Mouse (Mus musculus): ENCODE data around the gene Sorcs2.

Sorcs2 gene

DNA sequence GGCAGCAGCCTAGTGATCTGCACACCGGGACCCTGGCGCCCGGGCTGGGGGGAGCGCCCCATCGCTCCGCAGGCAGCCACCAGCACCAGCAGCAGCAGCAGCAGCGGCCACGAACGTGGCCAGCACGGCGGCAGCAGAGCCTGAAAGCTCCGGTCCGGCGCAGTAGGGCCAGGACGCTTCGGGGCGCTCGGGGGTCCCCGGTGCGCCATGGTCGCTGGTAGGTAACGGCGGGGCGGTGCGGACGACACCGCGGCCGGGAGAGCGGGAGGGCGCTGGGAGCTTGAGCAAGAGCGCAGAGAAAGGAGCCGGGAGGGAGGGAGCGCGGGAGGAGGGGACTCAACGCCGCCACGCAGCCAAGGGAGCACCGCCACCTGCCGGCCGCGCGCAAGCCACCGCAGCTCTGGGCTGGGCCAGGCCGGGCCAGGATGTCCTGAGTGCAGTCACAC lies at the start of gene Sorcs2:
Gene Sorcs2 (minus strand): TSS at position 303 of the 446 bp plus-strand sequence.
- peak; percentile 82 to 86 for DNase-seq (ENCODE audit: low spot score in 2 of 2)

DNA sequence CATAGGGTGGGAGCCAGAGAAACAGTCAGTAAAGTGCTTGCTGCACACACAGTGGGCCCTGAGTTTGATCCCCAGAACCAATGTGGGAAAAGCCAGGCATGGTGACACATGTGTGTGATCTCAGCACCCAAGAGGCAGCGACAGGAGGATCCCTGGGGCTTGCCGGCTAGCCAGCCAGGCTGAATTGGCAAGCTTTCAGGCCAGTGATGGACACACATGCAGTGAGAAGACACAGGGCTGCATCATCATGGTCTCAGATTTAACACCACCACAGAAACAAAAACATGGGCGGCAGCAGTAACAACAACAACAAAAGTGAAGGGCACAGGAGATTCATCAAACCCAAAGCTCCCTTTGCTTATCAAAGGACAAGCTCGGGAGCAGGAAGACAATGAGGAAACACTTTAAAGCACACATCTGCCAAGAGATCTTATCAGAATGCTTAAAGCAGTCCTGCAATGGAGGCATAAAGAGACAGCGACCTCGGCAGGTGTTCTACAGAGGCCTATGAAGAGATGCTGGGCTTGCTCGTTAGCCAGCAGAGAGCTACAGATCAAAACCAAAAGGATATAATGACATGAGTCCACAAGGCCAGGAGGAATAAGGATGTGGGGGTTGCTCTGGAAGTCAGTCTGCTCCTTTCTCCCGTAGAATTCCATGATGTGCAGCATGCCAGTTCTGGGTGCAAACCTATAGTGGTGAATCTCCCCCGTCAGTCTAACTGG lies 48.4 kb upstream of the Sorcs2 start:
- no peak for DNase-seq (ENCODE audit: low spot score in 2 of 2)

GRCm38 (mm10) chr5:36445028-36445427 lies 47.1 kb upstream of the Sorcs2 start:
- DNase-seq (ENCODE audit: low spot score in 2 of 2) = no peak

DNA sequence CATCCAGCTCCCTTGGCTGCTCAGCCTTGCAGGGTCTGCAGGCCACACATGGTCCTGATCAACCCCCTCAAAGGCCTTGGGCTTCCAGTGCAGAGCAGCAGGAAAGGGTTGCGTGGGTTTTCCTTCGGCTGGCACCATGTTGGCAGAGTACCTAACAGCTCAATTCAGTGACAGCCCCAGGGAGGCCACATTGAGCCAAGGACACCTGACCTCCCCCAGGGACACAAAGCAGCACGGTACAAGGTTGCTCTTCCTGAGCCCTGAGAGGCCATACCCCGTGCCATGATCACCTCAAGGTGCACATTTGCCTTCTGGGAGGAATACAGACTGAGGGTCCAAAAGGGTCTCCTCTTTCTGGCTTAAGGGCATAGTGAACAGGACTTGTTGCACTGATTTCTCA lies 46.7 kb upstream of the Sorcs2 start:
- no peak for DNase-seq (ENCODE audit: low spot score in 2 of 2)

- DNase-seq (ENCODE audit: low spot score in 2 of 2) = no peak
These were observed 42.8 kb upstream of the Sorcs2 start for GRCm38 (mm10) chr5:36440741-36441140.

GRCm38 (mm10) chr5:36436858-36437257 lies 38.9 kb upstream of the Sorcs2 start:
- no peak for DNase-seq (ENCODE audit: low spot score in 2 of 2)

DNA sequence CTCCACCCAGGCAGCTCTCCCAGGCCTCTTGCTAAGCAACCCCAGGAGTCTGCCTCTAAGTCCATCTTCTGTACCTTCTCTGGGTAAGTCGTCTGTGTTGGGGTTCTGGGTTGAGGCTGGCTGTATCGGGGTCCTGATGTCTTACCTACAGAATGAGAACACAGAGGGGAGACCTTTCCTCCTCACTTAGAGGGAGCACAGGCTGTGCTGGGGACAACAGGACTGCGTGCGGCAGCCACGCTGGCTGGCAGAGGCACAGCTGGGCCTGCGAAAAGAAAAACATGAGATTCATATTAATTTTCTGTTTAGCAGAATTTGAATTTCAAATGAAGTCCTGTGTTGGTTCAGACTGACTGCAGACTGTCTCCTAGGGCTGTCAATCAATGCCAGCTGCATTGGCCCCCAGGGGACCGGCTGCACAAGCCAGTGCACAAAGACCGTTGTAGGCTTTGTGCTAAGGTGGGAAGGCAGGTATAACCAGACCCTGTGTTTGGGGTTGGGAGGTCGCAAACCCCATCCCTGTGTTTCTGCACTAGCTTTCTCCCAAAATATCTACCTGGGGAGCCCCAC lies 36.5 kb upstream of the Sorcs2 start:
- DNase-seq (ENCODE audit: low spot score in 2 of 2) = no peak

DNA sequence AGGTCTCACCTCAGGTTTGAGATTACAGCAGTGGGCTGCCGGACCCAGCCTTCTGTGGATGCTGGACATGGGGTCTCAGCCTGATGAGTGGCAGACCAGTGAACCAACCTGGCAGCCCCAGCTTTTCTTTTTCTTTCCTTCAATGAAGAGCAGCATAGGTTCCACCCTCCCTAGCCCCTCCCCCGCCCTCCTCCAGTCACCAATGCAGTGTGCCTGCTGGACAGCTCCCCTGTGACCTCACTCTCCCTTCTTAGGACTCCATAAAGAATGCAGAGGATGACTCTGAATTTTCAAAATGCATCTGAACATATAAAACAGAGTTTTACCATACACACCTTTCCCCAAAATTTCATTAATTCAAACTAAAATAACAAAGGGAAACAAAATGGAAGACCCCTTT lies 33.8 kb upstream of the Sorcs2 start:
- DNase-seq (ENCODE audit: low spot score in 2 of 2) = no peak

DNA sequence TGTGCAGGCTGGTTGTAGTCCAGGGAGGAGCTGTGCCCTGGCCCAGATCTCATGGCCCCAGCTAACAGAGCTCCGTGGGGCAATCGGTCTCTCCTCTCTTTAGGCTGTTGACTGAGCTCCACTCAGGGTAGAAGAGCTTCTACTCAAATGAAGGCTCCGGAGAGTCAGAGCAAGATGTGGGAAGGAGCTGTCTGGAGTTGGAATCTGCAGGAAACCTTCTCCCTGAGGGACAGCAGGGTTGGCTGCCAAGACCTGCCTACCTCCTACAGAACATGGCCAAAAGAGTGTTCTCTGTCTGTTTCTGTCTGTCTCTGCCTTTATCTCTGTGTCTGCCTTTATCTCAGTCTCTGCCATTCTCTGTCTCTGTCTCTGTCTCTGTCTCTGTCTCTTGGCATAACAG lies 31.6 kb upstream of the Sorcs2 start:
- DNase-seq (ENCODE audit: low spot score in 2 of 2) = no peak

DNA sequence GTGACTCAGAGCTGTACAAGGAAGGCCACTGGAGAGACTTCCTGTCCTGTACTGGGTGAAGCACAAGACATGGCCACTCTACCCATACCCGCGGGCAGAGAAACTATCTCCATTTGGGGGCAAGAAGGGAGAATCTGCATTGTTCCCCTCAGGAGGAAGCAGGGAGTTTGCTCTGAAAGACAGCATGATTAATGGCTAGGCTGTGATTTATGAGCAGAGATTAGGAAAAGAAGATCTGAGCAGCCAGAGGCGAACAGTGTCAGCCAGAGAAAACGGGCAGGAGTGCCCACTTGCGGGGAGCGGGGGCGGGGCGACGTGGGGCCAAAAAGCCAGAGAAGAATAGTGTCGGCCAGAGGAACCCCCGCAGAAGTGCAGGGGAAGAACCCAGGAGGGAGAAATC lies 29.9 kb upstream of the Sorcs2 start:
- DNase-seq (ENCODE audit: low spot score in 2 of 2) = no peak

- peak; percentile 44 to 67 for DNase-seq (ENCODE audit: low spot score in 2 of 2)
These were observed 28.5 kb upstream of the Sorcs2 start for GRCm38 (mm10) chr5:36426404-36426803.

DNA sequence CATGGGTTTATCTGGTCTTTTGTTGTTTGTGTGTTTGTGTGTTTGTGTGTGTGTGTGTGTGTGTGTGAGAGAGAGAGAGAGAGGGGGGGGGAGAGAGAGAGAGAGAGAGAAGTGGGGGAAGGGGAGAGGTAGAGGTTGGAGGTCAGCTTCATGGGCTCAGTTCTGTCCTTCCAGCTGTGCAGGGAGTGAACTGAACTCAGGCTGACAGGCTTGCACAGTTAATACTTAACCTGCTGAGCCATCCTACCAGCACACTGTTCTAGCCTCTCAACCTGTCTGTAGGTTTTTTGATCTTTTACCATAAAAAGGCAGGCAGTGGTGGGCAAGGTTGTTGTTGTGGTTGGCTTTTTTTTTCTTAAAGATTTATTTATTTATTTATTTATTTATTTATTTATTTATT lies 26.7 kb upstream of the Sorcs2 start:
- no peak for DNase-seq (ENCODE audit: low spot score in 2 of 2)

DNA sequence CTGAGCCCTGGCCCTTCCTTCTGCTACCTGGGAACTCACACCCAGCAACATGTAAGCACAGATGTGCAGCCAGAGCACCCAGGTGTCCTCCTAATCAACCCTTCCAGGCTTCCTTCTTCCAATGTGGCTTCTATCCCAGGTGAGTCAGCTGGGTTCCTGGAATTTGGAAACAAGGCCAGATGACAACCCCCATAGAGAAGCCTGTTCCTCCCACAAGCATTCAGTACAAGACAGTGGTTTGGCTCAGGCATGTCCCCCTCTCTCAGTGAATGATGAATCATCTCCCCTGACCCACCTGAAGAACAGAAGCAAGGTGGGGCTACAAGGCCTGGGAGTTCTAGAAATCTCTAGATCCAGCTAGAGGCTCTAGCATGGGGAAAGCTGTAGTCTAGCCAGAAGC lies 24.8 kb upstream of the Sorcs2 start:
- DNase-seq (ENCODE audit: low spot score in 2 of 2) = no peak

DNA sequence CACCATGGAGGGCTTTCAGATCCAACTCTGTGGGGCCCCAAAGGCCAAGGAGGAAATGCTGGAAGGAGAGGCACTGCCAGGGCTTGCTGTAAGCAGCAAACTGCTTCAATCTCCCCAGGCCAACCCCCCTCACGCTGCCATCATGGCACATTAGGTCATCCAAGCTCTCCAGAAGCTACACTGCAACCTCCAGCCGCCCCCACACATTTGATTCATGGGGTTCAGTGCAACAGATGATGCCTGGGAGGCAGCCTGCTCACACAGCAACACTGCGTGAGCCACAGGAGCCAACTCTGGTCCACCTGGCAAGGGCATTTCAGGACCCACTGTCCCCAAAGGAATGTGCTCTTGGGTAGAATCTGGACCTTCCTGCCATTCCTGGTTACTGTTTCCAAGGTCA lies 21.9 kb upstream of the Sorcs2 start:
- no peak for DNase-seq (ENCODE audit: low spot score in 2 of 2)

- DNase-seq (ENCODE audit: low spot score in 2 of 2) = peak in 1 of 2 experiments; percentile 41
These were observed 16.9 kb upstream of the Sorcs2 start for GRCm38 (mm10) chr5:36414712-36415331.

GRCm38 (mm10) chr5:36398463-36399364 lies 775 bp upstream of the Sorcs2 start:
- peak; percentile 47 to 67 for DNase-seq (ENCODE audit: low spot score in 2 of 2)

DNA sequence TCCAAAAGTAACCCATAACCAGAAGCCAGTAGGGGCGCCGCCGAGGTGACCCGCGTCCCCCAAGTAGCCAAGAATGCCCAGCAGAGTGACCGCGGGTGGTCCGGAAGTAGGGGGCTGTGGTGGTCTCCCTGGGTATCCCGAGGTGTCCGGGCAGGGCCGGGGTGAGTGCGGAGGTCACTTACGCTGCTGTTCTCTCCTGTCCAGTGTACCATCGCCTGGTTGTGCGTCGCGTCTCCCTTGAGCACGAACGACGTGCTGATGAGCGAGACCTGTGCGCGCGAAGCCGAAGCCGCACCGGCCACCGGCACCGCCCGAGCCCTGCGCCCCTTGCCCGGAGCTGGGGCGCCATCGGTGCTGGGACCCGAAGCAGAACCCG lies 567 bp downstream of the Sorcs2 start:
- peak in 1 of 2 experiments; percentile 16 for DNase-seq (ENCODE audit: low spot score in 2 of 2)

- DNase-seq (ENCODE audit: low spot score in 2 of 2) = peak in 1 of 2 experiments; percentile 24
These were observed 1.2 kb downstream of the Sorcs2 start for GRCm38 (mm10) chr5:36396491-36397383.

DNA sequence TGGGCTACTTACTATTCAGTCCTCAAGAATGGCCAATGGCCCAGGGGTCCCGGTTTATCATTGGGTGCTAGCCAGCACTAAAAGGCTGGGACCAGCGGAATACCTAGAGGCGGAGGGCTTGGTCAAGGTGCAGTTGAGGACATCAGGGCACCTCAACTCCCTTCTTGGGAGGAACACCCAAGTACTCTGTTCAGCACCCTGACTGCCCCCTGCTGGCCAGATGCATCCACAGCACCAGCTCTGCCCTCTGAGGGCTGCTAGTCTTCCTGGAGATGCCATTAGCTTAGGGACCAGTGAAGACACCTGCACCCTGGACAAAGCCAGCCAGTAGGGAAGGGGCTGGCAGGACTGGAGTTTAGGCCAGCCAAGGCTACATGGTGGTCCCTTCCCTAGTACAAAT lies 1.9 kb downstream of the Sorcs2 start:
- peak; percentile 88 to 89 for DNase-seq (ENCODE audit: low spot score in 2 of 2)

- no peak for DNase-seq (ENCODE audit: low spot score in 2 of 2)
These were observed 3.0 kb downstream of the Sorcs2 start for GRCm38 (mm10) chr5:36394840-36395515.

Measured in right cerebral cortex, adult 2 months (tissue).